Mouse (Mus musculus): ENCODE data around the gene Osm.

DNA sequence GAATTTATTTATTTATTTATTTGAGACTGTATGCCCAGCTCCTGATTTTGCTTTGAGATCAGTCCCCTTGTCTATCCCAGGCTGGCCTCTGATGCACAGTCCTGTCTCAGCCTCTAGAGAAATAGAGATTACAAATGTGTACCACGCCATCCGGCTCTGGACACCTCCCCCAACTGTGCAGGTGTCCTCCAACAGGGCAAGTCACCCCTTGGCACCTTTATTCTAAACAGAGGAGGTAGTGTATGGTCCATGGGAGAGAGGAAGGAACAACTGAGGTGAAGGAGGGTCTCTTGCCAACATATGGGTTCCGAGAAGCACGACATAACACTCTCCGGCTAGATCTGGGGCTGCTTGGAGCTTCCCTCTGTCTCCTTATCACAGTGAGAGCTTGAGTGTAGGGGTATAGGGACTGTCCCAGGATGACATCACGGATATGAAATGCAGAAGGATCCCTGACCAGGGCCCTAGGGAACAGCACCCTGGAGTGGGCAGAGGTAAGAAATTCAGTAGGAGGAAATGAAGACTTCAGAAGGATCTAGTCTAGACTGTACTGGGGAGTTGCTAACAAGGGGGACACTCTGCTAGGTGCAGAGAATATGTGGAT is 1.1 kb upstream of the Osm start:
- TF ChIP-seq CTCF (IDR thresholded peaks at IDR 0.05; ENCODE audit: insufficient read depth, low read depth, low read length) (no peak), POLR2A (IDR thresholded peaks at IDR 0.05; ENCODE audit: insufficient read depth, low read depth, low read length) (no peak)
